Mouse (Mus musculus): ENCODE measurements around the gene Rab11b. TPM values are rescaled to one million over a fixed set of nuclear protein-coding genes. Genes with fewer than 3 reads are reported as not detected.

Rab11b gene
- total and polyA plus RNA-seq, 3 experiments: 25.8 to 155 (median 71.0) TPM

GRCm38 (mm10) chr17:33756108-33756790 lies 4.1 kb downstream of the Rab11b start:
- TF ChIP-seq CTCF (IDR thresholded peaks at IDR 0.05; ENCODE audit: low read depth, low read length) (no peak), TAL1 (conservative IDR thresholded peaks at IDR 0.05; ENCODE audit: low read depth, low read length) (no peak), POLR2AphosphoS5 (IDR thresholded peaks at IDR 0.05; ENCODE audit: insufficient replicate concordance, low read depth, low read length) (no peak), GATA1 (IDR thresholded peaks at IDR 0.05; ENCODE audit: borderline replicate concordance, low read length) (no peak), GATA2 (IDR thresholded peaks at IDR 0.05; ENCODE audit: borderline replicate concordance, low read depth, low read length) (no peak)
- peaks cover 72% of the 10 kb centered on the region for H3K36me3 ChIP-seq (replicated peaks)
- peaks cover 70% of the 10 kb centered on the region for H3K4me1 ChIP-seq (ENCODE audit: insufficient read depth, low read depth, low read length)
- DNase-seq (ENCODE audit: low spot score): no peak
- no peaks in the 10 kb centered on the region for H3K27me3 ChIP-seq (ENCODE audit: insufficient read depth, low read length)
- H3K9me3 ChIP-seq (replicated peaks): no peaks in the 10 kb centered on the region
- H3K4me3 ChIP-seq (ENCODE audit: low read depth, low read length): no peak overlapping the region
- ATAC-seq (ENCODE audit: extremely low read depth, insufficient number of reproducible peaks, low FRiP score, poor library complexity, severe bottlenecking): no peak

- Histone ChIP-seq H3K36me3 (replicated peaks) (peaks cover 79% of the 10 kb centered on the region), H3K4me3 (ENCODE audit: low read depth, low read length) (no peak overlapping the region)
Measured at GRCm38 (mm10) chr17:33755418-33756107, 4.8 kb downstream of the Rab11b start.

DNA sequence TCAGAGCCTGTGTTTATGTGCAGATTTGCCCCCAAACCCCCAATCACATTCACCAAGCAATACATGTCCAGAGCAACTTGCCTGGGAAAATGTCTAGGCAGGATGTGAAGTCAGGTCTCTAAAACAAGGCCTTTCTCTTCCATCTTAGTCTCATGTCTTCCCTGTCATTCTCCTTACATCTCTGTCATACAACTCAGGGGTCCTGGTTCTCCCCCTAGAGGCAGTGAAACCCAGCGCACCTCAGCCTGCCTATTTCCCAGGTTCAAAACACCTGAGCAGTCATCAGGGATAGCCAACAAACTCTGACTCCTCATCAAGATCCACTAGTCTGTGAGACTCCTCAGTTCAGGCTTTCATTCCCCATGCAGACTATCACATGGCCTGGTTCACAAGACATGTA lies 5.7 kb downstream of the Rab11b start:
- Histone ChIP-seq H3K4me1 (ENCODE audit: insufficient read depth, low read depth, low read length) (peaks cover 65% of the 10 kb centered on the region), H3K4me3 (ENCODE audit: low read depth, low read length) (no peak overlapping the region), H3K27me3 (ENCODE audit: insufficient read depth, low read length) (no peaks in the 10 kb centered on the region), H3K9me3 (replicated peaks) (no peaks in the 10 kb centered on the region), H3K36me3 (replicated peaks) (peaks cover 88% of the 10 kb centered on the region)
- no peak for ATAC-seq (ENCODE audit: extremely low read depth, insufficient number of reproducible peaks, low FRiP score, poor library complexity, severe bottlenecking)
- no peak for DNase-seq (ENCODE audit: low spot score)
- TF ChIP-seq CTCF (IDR thresholded peaks at IDR 0.05; ENCODE audit: low read depth, low read length) (no peak), POLR2AphosphoS5 (IDR thresholded peaks at IDR 0.05; ENCODE audit: insufficient replicate concordance, low read depth, low read length) (no peak), GATA2 (IDR thresholded peaks at IDR 0.05; ENCODE audit: borderline replicate concordance, low read depth, low read length) (no peak), TAL1 (conservative IDR thresholded peaks at IDR 0.05; ENCODE audit: low read depth, low read length) (no peak), GATA1 (IDR thresholded peaks at IDR 0.05; ENCODE audit: borderline replicate concordance, low read length) (no peak)

More at GRCm38 (mm10) chr17:33755418-33756107, 4.8 kb downstream of the Rab11b start:
- no peak for TF ChIP-seq GATA2 (IDR thresholded peaks at IDR 0.05; ENCODE audit: borderline replicate concordance, low read depth, low read length)
- TF ChIP-seq POLR2AphosphoS5 (IDR thresholded peaks at IDR 0.05; ENCODE audit: insufficient replicate concordance, low read depth, low read length): no peak
- no peak for TF ChIP-seq TAL1 (conservative IDR thresholded peaks at IDR 0.05; ENCODE audit: low read depth, low read length)
- no peak for TF ChIP-seq GATA1 (IDR thresholded peaks at IDR 0.05; ENCODE audit: borderline replicate concordance, low read length)
- no peak for TF ChIP-seq CTCF (IDR thresholded peaks at IDR 0.05; ENCODE audit: low read depth, low read length)
- Histone ChIP-seq H3K4me1 (ENCODE audit: insufficient read depth, low read depth, low read length) (peaks cover 65% of the 10 kb centered on the region), H3K9me3 (replicated peaks) (no peaks in the 10 kb centered on the region), H3K27me3 (ENCODE audit: insufficient read depth, low read length) (no peaks in the 10 kb centered on the region)
- DNase-seq (ENCODE audit: low spot score) (no peak), ATAC-seq (ENCODE audit: extremely low read depth, insufficient number of reproducible peaks, low FRiP score, poor library complexity, severe bottlenecking) (no peak)

DNA sequence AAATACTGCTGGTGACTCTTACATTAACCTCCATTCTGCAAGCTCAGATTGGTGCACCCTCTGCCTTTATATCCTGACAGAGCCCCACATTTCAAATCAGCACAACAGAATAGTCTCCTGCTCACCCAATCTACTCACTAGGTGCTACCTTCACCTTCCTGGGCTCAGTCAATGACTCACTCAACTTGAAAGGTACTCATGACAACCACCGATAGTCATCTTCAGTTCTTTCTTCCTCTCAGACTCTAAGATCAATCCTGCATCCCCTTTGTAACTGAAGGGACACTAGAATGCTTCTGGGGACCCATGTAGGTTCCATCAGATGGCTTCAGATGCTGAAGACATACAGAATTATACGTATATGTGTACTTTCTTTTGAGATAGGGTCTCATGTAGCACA lies 8.0 kb downstream of the Rab11b start:
- ATAC-seq (ENCODE audit: extremely low read depth, insufficient number of reproducible peaks, low FRiP score, poor library complexity, severe bottlenecking): no peak
- TF ChIP-seq TAL1 (conservative IDR thresholded peaks at IDR 0.05; ENCODE audit: low read depth, low read length): no peak
- no peak for TF ChIP-seq POLR2AphosphoS5 (IDR thresholded peaks at IDR 0.05; ENCODE audit: insufficient replicate concordance, low read depth, low read length)
- TF ChIP-seq GATA1 (IDR thresholded peaks at IDR 0.05; ENCODE audit: borderline replicate concordance, low read length): no peak
- TF ChIP-seq CTCF (IDR thresholded peaks at IDR 0.05; ENCODE audit: low read depth, low read length): no peak
- TF ChIP-seq GATA2 (IDR thresholded peaks at IDR 0.05; ENCODE audit: borderline replicate concordance, low read depth, low read length): no peak
- peaks cover 43% of the 10 kb centered on the region for H3K4me1 ChIP-seq (ENCODE audit: insufficient read depth, low read depth, low read length)
- no peaks in the 10 kb centered on the region for H3K27me3 ChIP-seq (ENCODE audit: insufficient read depth, low read length)
- H3K9me3 ChIP-seq (replicated peaks): no peaks in the 10 kb centered on the region
- peaks cover 97% of the 10 kb centered on the region for H3K36me3 ChIP-seq (replicated peaks)
- H3K4me3 ChIP-seq (ENCODE audit: low read depth, low read length): no peak overlapping the region
- no peak for DNase-seq (ENCODE audit: low spot score)

- Histone ChIP-seq H3K4me1 (ENCODE audit: insufficient read depth, low read depth, low read length) (peaks cover 34% of the 10 kb centered on the region), H3K9me3 (replicated peaks) (no peaks in the 10 kb centered on the region), H3K4me3 (ENCODE audit: low read depth, low read length) (no peak overlapping the region), H3K36me3 (replicated peaks) (peaks cover 91% of the 10 kb centered on the region), H3K27me3 (ENCODE audit: insufficient read depth, low read length) (no peaks in the 10 kb centered on the region)
- TF ChIP-seq TAL1 (conservative IDR thresholded peaks at IDR 0.05; ENCODE audit: low read depth, low read length): no peak
- no peak for TF ChIP-seq CTCF (IDR thresholded peaks at IDR 0.05; ENCODE audit: low read depth, low read length)
- TF ChIP-seq GATA1 (IDR thresholded peaks at IDR 0.05; ENCODE audit: borderline replicate concordance, low read length): no peak
- TF ChIP-seq GATA2 (IDR thresholded peaks at IDR 0.05; ENCODE audit: borderline replicate concordance, low read depth, low read length): no peak
- TF ChIP-seq POLR2AphosphoS5 (IDR thresholded peaks at IDR 0.05; ENCODE audit: insufficient replicate concordance, low read depth, low read length): no peak
- no peak for ATAC-seq (ENCODE audit: extremely low read depth, insufficient number of reproducible peaks, low FRiP score, poor library complexity, severe bottlenecking)
- DNase-seq (ENCODE audit: low spot score): no peak
Measured at GRCm38 (mm10) chr17:33751181-33751580, 9.1 kb downstream of the Rab11b start.

GRCm38 (mm10) chr17:33749451-33749850 lies 10.9 kb downstream of the Rab11b start:
- no peak for DNase-seq (ENCODE audit: low spot score)
- Histone ChIP-seq H3K27me3 (ENCODE audit: insufficient read depth, low read length) (no peaks in the 10 kb centered on the region), H3K9me3 (replicated peaks) (no peaks in the 10 kb centered on the region), H3K4me3 (ENCODE audit: low read depth, low read length) (no peak overlapping the region), H3K36me3 (replicated peaks) (peaks cover 92% of the 10 kb centered on the region), H3K4me1 (ENCODE audit: insufficient read depth, low read depth, low read length) (peaks cover 21% of the 10 kb centered on the region)
- TF ChIP-seq CTCF (IDR thresholded peaks at IDR 0.05; ENCODE audit: low read depth, low read length) (no peak), GATA1 (IDR thresholded peaks at IDR 0.05; ENCODE audit: borderline replicate concordance, low read length) (no peak), TAL1 (conservative IDR thresholded peaks at IDR 0.05; ENCODE audit: low read depth, low read length) (no peak), GATA2 (IDR thresholded peaks at IDR 0.05; ENCODE audit: borderline replicate concordance, low read depth, low read length) (no peak), POLR2AphosphoS5 (IDR thresholded peaks at IDR 0.05; ENCODE audit: insufficient replicate concordance, low read depth, low read length) (no peak)
- no peak for ATAC-seq (ENCODE audit: extremely low read depth, insufficient number of reproducible peaks, low FRiP score, poor library complexity, severe bottlenecking)
